Mouse (Mus musculus): Measurements from ENCODE around the gene Srf.

The Srf gene

DNA sequence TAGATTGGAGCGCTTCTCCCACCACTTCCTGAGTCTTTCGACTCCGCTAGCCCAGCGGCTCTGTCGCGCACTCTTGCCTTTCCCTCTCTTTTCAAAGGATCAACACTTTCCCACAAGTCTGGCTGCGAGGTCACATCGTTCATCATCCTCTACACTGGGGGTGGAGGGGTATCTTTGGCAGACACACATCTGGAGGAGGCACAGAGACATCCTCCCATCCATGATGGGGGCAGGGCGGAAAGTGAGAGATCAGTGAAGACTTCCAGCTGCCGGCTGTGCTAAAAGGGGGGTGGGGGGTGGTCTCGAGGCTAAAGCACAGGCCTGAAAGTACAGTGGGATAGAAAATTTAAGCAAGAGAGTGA is 590 bp upstream of the Srf start:
- no peak for DNase-seq (ENCODE audit: low spot score)

DNA sequence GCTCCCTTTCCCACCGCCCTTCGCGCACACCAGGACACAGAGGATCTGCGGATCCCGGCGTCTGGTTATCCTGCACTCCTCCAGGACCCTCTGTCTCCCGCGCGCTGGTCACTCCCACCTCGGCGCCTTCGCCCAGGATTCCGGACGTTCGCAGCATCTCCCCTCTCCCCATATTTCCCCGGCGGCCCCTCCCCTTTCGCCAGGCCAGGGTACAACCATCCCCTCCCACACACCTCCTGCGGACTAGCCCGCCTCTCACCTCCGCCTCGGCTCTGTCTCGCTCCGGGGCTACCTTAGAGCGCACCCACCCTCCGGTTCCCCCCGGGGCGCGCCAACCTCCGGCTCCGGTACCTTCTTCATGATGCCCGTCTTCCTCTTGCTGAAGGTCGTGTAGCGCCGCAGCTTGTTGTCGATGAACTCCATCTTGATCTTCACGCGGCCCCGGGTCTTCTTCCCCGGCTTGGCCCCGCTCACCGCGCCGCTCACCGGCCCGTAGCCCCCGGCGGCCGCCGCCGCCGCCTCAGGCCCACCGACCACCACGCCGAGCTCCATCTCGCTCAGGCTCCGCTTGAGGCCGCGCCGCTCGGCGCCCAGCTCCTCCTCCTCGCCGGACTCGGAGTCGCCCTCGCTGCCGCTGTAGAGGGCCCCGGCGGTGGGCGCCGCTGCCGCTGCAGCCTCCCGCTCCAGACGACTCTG is 850 bp downstream of the Srf start:
- DNase-seq (ENCODE audit: low spot score): no peak

DNA sequence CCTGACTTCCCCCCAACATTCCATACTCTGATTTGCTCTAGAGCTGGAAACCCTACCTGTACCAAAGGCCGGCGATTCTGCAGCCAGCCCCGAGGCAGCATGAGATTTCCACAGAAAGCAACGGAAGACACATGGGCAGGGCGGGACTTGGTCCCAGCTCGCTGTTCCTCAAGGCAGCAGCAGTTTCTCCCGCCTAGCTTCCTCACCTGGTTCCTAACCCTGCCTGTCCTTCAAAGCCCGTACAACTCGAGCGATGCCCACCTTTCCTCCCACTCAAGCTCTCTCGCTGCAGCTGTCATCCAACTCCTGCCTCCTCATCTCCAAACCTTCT is 1.4 kb downstream of the Srf start:
- no peak for DNase-seq (ENCODE audit: low spot score)

- DNase-seq (ENCODE audit: low spot score): no peak
Observed at GRCm38 (mm10) chr17:46553926-46554325, 2.0 kb downstream of the Srf start.

- no peak for DNase-seq (ENCODE audit: low spot score)
Observed at GRCm38 (mm10) chr17:46553469-46553868, 2.5 kb downstream of the Srf start.

DNA sequence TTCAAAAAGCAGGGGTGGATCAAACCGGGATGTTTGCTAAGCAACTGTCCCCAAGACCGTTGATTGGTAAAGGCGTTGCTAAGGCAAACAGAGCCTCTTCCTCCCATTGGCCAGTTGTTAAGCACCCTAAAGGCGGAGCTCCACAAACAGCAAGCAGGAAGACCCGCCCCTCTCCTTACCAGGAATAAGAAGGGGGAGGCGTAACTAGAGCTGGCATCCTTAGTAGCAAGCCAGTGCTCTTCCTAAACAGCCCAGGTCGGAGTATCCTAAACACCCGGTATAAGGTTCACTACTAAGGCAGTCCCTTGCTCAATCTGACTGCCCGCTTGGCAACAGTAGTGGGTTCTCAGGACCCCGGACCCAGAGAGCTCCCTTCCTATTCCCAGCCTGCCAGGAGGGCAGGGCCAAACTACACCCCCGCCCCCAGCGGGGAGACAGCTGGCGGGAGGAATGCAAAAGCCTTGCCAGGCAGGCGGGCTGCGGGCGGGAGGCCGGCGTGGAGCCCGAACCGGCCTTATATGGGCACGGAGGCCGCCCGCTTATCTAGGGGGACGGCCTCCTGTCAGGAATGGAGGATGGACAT is 3.0 kb downstream of the Srf start:
- peak; percentile 88 for DNase-seq (ENCODE audit: low spot score)

- DNase-seq (ENCODE audit: low spot score): no peak
Observed at GRCm38 (mm10) chr17:46552151-46552550, 3.8 kb downstream of the Srf start.

DNA sequence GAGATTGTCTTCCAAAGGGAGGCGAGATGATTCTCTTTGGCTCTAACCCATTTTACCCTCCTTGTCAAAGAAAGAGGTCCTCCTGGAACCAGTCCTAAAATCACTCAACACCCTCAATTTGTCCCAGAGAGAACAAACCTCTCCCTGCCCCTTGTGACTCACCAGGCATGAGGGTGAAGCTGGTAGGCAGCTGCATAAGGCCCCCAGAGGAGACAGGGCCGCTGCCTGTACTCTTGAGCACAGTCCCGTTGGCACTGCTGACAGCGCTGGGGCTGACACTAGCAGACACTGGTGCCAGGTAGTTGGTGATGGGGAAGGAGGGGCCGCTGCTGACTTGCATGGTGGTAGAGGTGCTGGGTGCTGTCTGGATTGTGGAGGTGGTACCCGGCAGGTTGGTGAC is 4.6 kb downstream of the Srf start:
- DNase-seq (ENCODE audit: low spot score): no peak

- DNase-seq (ENCODE audit: low spot score): no peak
Observed at GRCm38 (mm10) chr17:46550904-46551303, 5.1 kb downstream of the Srf start.

DNA sequence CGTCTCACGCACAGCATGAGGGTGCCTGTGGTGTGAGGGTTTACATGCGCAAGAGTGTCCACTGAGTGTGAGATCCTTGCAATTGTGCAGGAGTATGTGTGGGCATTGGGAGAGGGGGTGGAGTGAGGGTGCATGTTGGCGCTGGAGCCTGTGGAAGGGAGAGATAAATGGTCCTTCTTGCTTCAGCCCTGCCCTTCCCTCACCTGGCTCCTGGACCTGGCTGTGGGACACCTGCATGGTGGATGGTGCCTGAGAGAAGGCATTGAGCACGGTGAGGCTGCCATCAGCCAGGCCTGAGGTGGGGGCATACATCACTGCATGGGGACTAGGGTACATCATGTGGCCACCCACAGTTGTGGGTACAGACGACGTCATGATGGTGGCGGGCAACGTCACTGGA is 6.3 kb downstream of the Srf start:
- no peak for DNase-seq (ENCODE audit: low spot score)

- DNase-seq (ENCODE audit: low spot score): no peak
Observed at GRCm38 (mm10) chr17:46549193-46549592, 6.8 kb downstream of the Srf start.

DNA sequence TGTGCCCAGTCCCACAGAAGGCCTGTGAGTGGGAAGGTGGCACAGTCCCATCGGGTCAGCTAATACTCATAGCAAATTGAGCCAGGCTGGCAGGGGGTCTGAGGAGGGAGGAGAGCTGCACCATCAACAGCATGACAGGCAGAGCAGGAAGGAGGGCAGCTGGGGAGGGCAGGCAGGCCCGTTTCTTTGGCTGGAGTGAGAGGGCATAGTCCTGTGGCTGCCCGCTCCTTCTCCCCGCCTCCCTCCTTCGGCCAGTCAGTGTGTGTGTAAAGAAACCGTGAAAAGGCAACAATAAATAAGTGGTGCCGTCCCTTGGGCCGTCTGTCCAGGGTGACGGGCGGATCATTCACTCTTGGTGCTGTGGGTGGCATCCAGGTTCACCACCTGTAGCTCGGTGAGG is 7.2 kb downstream of the Srf start:
- DNase-seq (ENCODE audit: low spot score): no peak

DNA sequence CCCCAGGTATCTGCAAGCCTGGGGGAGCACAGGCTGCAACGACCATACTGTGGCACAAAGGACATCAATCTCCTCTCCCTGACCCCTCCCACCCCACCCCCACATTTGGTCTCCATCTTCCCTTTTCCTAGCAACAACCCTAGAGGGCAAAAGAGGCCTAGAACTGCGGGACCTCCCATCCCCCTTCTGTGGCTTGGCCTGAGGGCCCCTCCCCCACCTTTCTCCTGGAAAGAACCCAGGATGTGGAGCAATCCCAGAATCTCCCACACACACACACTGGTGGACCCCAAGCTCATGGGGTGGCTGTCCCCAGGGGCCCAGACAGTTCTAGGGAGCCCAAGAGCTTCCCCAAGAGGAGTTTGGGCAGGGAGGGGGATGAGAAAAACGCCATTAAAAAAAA is 8.1 kb downstream of the Srf start:
- DNase-seq (ENCODE audit: low spot score): no peak

DNA sequence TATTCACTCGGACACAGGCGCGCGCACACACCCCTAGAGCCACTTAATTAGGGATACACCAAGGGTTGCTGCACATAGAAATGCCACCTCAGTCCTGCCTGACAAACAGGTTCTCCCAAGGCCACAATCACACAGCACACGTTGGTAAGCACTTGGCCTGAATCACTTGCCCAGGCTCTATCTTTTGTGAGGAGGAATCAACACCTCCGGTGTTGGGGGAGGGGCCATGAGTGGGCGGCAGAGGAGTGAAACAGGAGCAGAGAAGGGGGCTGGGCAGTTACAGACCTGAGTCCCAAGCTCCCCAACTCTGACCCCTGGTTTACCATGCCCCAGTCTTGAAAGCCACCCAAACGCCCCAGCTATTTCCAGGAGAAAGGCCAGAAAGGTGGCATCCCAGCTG is 9.0 kb downstream of the Srf start:
- no peak for DNase-seq (ENCODE audit: low spot score)

- DNase-seq (ENCODE audit: low spot score): no peak
Observed at GRCm38 (mm10) chr17:46546591-46546990, 9.4 kb downstream of the Srf start.

DNA sequence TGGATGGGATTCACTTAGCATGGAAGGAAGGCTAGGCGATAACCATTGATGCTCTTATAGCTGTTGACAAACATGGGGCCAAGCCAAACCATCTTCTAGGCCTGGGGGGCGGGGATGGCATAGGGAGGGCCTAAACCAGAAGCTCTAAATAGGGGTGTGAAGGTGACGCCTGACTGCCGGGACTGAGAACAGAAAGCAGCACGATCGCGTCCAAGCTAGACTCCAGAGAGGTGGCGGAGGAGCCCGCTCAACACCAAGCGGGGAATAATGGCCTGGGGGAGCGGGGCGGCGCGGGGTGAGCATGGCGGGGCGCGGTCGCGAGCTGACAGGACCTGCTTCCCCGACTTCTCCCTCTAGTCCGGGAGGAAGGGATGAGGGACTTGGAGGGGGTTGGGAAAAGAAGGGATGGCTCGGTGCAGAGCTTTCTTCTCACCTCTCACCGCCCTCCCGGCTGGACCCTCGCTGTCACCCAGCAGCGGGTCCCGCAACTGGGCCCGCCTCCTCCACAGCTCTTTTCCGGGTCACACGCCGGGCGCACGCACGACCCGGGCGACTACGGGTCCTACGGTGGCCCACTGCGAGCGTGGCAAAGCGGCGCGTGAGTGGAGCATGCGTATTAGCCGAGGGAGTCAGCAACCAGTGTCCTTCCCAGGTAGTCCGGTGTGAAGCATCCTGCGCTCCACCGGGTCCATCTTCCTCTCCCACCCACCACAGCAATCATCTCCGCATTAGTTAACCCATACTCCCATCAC is 10.0 kb downstream of the Srf start, which contains the start of gene Cul9:
TSS of gene Cul9 (minus strand) at position 576 of the 752 bp plus-strand sequence.
- peak; percentile 63 for DNase-seq (ENCODE audit: low spot score)

DNA sequence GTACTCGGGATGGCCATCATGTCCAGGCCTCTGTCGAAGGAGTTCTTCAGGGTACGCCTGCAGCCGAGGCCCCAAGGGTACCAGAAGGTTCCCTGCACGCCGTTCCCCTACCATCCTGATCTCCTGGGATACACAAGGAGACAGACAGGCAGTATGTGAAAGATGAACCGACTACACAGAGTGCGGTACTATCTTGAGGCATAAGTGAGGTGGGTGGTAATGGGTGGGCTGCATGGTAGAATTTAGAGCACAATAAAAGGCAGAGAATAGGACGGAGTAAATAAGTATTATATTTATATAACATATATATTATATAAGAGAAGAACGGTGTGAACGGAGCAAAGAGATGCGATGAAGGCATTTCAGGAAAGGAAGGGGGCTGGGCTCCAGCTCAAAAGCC is 12.3 kb downstream of the Srf start:
- DNase-seq (ENCODE audit: low spot score): no peak

DNA sequence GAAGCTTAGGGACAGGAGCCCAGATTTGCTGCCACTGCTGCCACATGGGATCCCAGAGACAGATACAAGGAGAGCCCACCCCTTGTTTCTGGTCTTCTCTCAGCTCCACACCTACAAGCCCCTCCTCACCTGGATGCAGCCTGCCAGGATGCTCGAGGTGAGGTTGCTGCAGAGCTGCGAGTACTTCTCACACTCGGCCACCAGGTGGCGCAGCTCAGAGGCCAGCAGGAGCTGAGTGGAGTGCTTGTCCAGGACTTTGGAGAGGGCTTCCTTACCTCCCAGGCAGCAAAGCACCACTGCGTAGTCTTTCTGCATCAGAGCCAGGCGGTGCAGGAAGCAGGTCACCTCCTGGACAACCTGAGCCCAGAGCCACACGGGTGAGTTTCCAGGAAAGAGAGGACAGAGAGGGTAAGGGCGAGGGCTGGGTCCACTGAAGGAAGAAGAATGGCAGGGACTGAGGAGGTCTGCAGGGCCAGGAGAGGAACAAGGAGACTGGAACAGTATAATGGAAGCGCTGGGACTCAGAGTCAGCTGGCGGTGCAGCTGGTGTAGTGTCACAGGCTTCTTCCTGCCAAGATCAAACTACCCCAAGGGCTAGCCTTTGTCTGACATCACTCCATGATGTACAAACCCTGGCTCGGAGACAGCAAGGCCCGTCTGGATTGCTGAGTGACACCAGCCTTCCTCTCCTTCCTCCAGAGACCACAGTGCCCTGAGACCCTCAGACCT is 30.2 kb downstream of the Srf start:
- no peak for DNase-seq (ENCODE audit: low spot score)

GRCm38 (mm10) chr17:46525065-46525464 is 30.9 kb downstream of the Srf start:
- DNase-seq (ENCODE audit: low spot score): no peak

DNA sequence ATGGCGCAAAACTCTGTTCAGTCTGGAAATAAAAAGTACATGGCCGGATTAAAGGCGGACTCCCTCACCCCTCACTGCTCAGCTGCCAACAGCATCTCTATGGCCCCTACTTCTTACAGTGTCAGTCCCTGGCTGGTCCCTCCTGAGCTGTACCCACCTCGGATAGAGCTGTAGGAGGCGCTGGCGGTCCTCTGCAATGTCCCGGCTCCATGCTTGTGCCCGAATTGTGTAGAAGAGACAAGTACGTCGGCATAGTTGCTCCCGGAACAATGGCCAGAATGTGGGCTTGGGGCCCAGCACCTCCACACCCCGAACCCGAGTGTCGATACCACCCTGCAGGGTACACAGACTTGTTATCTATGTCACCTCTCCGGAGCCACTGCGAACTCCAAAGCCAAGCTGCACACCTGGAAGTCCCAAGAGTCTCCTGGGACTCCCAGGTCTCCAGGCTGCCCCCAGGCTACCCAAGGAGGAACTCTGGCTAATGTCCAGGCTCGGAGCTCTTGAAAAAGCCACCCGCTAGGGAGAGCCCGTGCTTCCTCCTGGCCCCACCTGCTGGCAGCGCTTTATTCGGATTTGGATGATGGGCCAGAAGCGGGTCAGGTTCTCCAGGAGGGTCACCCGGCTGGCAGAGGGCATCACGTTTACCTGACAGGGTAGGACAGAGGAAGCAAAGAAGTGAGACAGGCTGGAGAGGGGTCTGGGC is 33.9 kb downstream of the Srf start:
- no peak for DNase-seq (ENCODE audit: low spot score)

GRCm38 (mm10) chr17:46521174-46521573 is 34.8 kb downstream of the Srf start:
- DNase-seq (ENCODE audit: low spot score): no peak

- no peak for DNase-seq (ENCODE audit: low spot score)
Observed at GRCm38 (mm10) chr17:46520385-46520979, 35.5 kb downstream of the Srf start.
